Mouse (Mus musculus) small intestine, adult 2 months (tissue): ENCODE data around the gene Abcf3. TPM values are rescaled to one million over a fixed set of nuclear protein-coding genes. Genes with fewer than 3 reads are reported as not detected.
A peak's percentile ranks its signal among the peaks of the same experiment; 100 is the strongest.

ENCODE experiments used
- H3K27ac ChIP-seq: fragments of 200-500 bp; 2 replicates; pipeline ENCODE4 v1.5.1; 2012; ENCODE audit warnings: low read depth, low read length, control low read depth, inconsistent platforms; ENCODE audit not compliant: insufficient read depth
- H3K27me3 ChIP-seq: fragments of 200-500 bp; 2 replicates; pipeline ENCODE4 v1.6.1; 2012; ENCODE audit warnings: mild to moderate bottlenecking, moderate library complexity, low read length, inconsistent platforms; ENCODE audit not compliant: control insufficient read depth, insufficient read depth
- H3K36me3 ChIP-seq: fragments of 200-500 bp; 2 replicates; pipeline ENCODE4 v1.6.1; 2012; ENCODE audit warnings: mild to moderate bottlenecking, low read length, control low read depth, inconsistent platforms; ENCODE audit not compliant: control insufficient read depth, insufficient read depth
- H3K4me1 ChIP-seq: fragments of 200-500 bp; 2 replicates; pipeline ENCODE4 v1.6.1; 2012; ENCODE audit warnings: low read length, inconsistent platforms, mixed read lengths; ENCODE audit not compliant: control insufficient read depth, insufficient read depth, insufficient read length
- H3K4me3 ChIP-seq: fragments of 200-500 bp; 2 replicates; pipeline ENCODE4 v1.5.1; 2012; ENCODE audit warnings: low read depth, mild to moderate bottlenecking, control low read depth, inconsistent platforms, low read length, moderate library complexity
- CTCF ChIP-seq: fragments of 200-500 bp; IDR thresholded peaks from 2 replicates; pipeline ENCODE4 v1.5.1; 2012; ENCODE audit warnings: low read depth, mild to moderate bottlenecking, control low read depth, inconsistent platforms, low read length, moderate library complexity, mixed read lengths; ENCODE audit not compliant: insufficient replicate concordance, insufficient read length; ENCODE audit errors: extremely low read depth
- POLR2A ChIP-seq: fragments of 200-500 bp; IDR thresholded peaks from 2 replicates; pipeline ENCODE4 v1.6.1; 2012; ENCODE audit warnings: low read depth, mild to moderate bottlenecking, control low read depth, inconsistent platforms, low read length, moderate library complexity
- WGBS: fragments of 180-500 bp; shearing (Covaris S2); methylation state at CpG from one replicate; pipeline ENCODE4 v1.1.7; 2018; 5-methylcytosine and 5-hydroxymethylcytosine counted together
- polyA plus RNA-seq: library from polyadenylated mRNA; depleted of rRNA; stranded (reverse); fragments of >200 nt; gene quantifications from 2 replicates; pipeline ENCODE4 v1.2.3, GENCODE M21; 2012

The Abcf3 gene
- polyA plus RNA-seq, 1 experiment, result 15.0 TPM

GRCm38 (mm10) chr16:20534617-20535295, 13.6 kb upstream of the Abcf3 start:
- Histone ChIP-seq H3K27ac (no peak overlapping the region), H3K4me3 (no peak overlapping the region), H3K36me3 (peaks cover 35% of the 10 kb centered on the region), H3K27me3 (no peaks in the 10 kb centered on the region), H3K4me1 (peaks cover 10% of the 10 kb centered on the region)
- WGBS, result 28% methylated on average over 10 of the region's 10 CpGs
- TF ChIP-seq POLR2A (no peak), CTCF (no peak)

GRCm38 (mm10) chr16:20535296-20536080, 12.9 kb upstream of the Abcf3 start, which contains the start of gene Ap2m1:
Gene Ap2m1 (plus strand): TSS chr16:20535478.
- Histone ChIP-seq H3K4me3 (peak within 1 kb of the TSS; percentile 90), H3K36me3 (peaks cover 39% of the 10 kb centered on the region), H3K27me3 (no peaks in the 10 kb centered on the region), H3K27ac (peak within 1 kb of the TSS; percentile 94), H3K4me1 (peaks cover 10% of the 10 kb centered on the region)
- peak; percentile 73 for TF ChIP-seq POLR2A
- TF ChIP-seq CTCF, result no peak
- under 1% methylated on average over 52 of the region's 52 CpGs for WGBS

DNA sequence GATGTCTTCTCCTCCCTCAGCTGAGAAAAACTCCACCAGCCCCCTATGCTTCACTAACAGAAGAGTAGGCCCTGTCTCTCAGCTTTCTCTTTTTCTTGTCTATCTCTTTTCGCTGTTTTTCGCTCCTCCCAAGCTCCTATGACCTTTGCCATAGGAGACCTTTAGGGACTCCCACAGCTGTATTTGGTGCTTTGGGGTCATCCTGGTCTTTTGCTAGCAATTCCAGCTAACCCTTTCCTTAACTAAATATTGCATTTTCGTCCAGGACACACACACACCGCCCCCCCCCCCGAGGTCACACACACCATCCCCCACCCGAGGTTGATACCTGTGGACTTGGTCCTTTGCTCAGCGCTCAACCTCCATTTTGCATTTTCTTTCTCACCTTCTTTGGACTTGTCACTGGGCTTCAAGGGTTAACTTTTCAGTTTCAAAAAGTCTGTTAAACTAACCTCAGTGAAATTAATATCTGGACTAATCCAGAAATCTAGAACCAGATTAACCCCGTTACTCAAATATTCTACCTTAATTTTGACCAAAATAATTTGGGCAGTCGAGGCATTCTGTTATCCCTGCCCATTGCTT, 12.2 kb upstream of the Abcf3 start:
- Histone ChIP-seq H3K4me3 (peak overlapping the region; percentile 90), H3K27ac (peak overlapping the region; percentile 94), H3K27me3 (no peaks in the 10 kb centered on the region), H3K36me3 (peaks cover 39% of the 10 kb centered on the region), H3K4me1 (peaks cover 10% of the 10 kb centered on the region)
- WGBS, result 15% methylated on average over 9 of the region's 9 CpGs
- TF ChIP-seq POLR2A (no peak), CTCF (no peak)

DNA sequence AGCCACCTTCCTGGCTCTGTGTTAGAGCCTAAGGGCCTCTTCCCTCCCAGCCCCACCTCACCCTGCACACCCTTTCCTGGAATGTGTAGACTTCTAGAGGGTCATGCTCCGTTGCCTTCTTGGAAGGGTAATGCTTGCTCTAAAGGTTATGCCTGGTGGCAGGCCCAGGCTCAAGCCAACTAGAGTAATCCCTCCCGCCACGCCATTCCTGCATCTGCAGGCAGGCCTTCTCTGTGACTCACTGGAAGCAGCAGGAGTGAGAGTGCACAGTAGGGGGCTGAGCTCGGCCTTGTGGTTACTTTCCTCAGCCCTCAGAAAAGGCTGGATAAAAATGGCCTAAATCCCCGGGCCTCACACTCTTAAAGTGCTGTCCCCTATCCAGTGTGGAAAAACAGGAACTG, 11.3 kb upstream of the Abcf3 start:
- Histone ChIP-seq H3K27ac (0 out of 2 replicates have a peak overlapping the region, but pooled peaks have one; percentile 9), H3K36me3 (peaks cover 43% of the 10 kb centered on the region), H3K4me1 (peaks cover 10% of the 10 kb centered on the region), H3K4me3 (peak overlapping the region; percentile 42), H3K27me3 (no peaks in the 10 kb centered on the region)
- TF ChIP-seq POLR2A, result no peak
- TF ChIP-seq CTCF, result no peak
- 29% methylated on average over 5 of the region's 5 CpGs for WGBS

DNA sequence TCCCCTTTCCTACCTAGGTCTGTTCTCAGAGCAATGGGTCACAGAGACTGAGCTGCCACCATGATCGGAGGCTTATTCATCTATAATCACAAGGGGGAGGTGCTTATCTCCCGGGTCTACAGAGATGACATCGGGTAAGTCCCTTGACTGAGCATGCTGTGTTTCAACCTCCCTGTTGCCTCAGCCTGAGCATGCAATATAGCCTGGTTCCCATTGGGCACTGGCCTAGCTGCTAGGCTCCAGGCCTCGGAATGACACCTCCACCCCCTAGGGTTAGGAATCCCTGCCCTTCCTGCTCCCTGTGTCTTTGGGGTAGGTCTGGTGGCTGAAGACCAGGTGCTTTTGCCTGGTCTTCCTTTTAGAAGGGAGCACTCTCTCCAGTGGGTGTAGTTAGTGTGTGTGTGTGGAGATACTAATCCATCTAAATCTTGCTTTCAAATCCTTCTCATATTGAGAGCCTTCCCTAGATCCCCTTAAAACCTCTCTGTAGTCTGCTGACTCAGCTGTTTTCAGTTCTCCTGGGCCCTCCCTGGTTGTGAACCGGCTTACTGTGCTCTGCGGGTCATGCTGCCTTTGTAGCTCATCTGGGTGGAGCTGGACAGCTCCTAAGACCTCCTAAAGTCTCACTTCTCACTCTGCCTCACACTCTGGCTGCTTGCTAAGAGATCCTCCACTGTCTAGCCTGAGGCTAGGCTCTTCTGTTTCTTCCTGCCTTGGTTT, 10.6 kb upstream of the Abcf3 start:
- Histone ChIP-seq H3K27me3 (no peaks in the 10 kb centered on the region), H3K4me1 (peaks cover 10% of the 10 kb centered on the region), H3K36me3 (peaks cover 47% of the 10 kb centered on the region), H3K4me3 (peak overlapping the region; percentile 42; the same call in 1 of the 2 replicates), H3K27ac (no peak overlapping the region)
- WGBS, result 40% methylated on average over 6 of the region's 6 CpGs
- no peak for TF ChIP-seq CTCF
- TF ChIP-seq POLR2A, result no peak

DNA sequence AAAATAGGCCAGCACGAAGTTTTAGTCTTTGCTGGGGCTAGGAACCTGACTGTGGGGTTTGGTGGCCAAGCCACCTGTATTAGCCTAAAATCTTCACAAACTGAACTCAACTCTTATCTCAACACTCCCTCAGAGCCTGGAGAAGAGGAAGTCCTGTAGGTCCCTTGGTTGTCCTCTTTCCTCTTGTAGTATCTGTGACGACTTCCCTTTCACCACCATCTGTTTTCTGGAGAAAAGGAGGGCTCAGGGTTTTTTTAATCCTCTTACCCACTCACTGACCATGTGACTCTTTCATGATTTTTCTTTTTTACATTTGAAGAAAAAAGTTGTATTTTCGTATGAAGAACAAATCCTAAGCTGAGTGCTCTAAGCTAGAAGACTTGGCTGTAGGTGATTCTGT, 8.7 kb upstream of the Abcf3 start:
- H3K36me3 ChIP-seq, result peaks cover 57% of the 10 kb centered on the region
- 70% methylated on average over 3 of the region's 3 CpGs for WGBS
- H3K27me3 ChIP-seq, result no peaks in the 10 kb centered on the region
- no peak overlapping the region for H3K27ac ChIP-seq
- TF ChIP-seq CTCF (no peak), POLR2A (no peak)
- H3K4me3 ChIP-seq, result no peak overlapping the region
- peaks cover 10% of the 10 kb centered on the region for H3K4me1 ChIP-seq

DNA sequence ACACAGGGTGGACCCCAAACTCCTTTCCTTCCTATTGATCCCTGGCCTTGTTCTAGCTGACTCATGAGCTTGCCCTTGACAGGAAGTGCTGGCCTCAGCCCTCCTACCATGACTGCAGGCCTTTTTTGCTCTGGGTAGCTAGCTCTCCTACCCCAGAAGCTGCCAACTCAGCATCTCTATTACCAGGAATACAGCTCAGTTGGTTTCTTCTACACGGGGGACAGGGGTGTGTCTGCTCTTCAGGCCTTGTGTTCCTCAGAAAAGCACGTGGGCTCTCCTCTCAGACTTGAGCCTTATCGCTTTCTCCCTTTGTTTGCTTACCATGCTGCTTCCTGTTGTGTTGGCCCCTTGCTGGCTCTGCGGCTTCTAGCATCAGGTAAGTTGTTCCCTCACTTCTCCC, 7.9 kb upstream of the Abcf3 start:
- 47% methylated on average over 4 of the region's 4 CpGs for WGBS
- no peak overlapping the region for H3K4me3 ChIP-seq
- no peak overlapping the region for H3K27ac ChIP-seq
- TF ChIP-seq CTCF (no peak), POLR2A (no peak)
- H3K4me1 ChIP-seq, result peaks cover 10% of the 10 kb centered on the region
- peaks cover 62% of the 10 kb centered on the region for H3K36me3 ChIP-seq
- H3K27me3 ChIP-seq, result no peaks in the 10 kb centered on the region
